Mouse (Mus musculus) ovary, postnatal 14 days (tissue): Measurements from ENCODE around the gene Crybb1.

Experiments
- DNase-seq: peaks from one replicate; pipeline ENCODE4 v3.0.0; 2022; ENCODE audit warnings: low spot score

Crybb1 gene

GRCm38 (mm10) chr5:112237866-112238570 is 17.6 kb upstream of the Crybb1 start:
- DNase-seq = no peak

GRCm38 (mm10) chr5:112238781-112239482 is 16.7 kb upstream of the Crybb1 start:
- DNase-seq = no peak

DNA sequence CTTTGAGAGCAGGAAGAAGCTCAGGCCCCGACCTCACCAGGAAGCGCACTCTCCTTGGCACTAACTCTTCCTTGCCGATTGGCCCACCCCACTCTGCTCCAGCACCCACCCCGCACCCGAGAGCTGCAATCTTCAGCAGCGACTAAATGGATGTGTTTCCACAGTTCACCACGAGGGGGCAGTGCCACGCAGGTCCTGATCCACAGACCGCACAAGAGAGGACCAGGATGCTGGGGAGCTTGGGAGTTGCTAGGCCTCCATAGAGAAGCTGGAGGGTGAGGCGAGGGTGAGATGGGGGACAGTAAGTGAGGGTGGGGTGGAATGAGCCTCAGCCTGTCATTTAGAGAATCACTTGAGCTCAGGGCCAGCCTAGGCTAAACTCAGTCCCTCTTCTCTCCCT is 14.9 kb upstream of the Crybb1 start:
- DNase-seq = peak; percentile 90

GRCm38 (mm10) chr5:112241849-112242248 is 13.8 kb upstream of the Crybb1 start:
- DNase-seq = no peak

DNA sequence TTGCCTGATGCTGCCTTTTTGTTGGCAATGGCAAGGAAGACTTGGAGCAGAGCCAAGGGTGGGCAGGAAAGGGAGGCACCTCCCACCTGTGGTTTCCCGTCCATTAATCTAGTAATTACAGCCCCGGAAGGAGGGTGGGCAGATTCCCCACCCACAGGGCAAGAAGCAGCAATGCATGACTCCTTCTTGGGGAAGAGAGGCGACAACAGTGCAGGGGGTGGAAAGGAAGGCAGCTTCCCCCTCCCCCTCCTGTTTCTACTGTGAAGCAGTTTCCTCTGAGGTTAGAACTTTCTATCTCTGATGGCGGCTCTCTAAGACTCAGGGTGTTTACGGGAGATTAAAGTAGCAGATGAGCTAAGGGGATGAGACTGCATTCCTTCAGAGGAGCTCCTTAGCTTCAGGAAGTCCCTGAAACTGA is 13.2 kb upstream of the Crybb1 start:
- peak; percentile 29 for DNase-seq

- DNase-seq = no peak
These were observed 12.6 kb upstream of the Crybb1 start for GRCm38 (mm10) chr5:112243041-112243440.

DNA sequence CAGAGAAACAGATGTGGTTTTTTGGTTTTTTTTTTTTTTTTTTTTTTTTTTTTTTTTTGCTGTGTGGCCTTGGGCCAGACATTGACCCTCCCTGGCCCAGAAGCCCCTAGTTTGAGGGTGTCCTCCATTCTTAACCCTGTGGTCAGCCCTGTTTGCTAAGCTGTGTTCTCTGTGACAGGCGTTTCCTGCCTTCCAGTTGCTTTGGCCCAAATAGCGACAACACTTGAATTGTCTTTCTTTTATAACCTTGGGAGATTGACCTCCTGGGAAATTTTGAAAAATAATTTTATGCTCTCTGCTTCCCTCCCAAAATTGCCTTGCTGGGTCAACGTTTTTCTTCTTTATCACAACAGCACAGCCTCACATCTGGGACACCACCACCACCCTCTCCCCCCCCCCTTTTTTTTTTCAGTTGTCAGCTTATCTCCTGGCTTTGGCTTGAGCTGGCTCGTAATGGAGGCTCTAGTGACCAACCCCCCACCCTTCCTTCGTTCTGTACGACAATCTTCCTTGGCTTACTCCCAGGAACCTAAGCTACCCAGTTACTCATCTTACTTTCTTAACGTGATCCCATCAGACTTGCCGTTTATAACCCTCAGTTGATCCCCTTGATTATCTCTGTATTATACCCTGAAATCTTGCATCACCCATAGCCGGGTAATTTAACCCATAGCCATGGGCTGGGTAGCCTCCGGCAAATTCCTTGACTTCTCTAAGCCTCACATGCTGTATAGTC is 11.9 kb upstream of the Crybb1 start:
- no peak for DNase-seq

GRCm38 (mm10) chr5:112244275-112244562 is 11.4 kb upstream of the Crybb1 start:
- no peak for DNase-seq

DNA sequence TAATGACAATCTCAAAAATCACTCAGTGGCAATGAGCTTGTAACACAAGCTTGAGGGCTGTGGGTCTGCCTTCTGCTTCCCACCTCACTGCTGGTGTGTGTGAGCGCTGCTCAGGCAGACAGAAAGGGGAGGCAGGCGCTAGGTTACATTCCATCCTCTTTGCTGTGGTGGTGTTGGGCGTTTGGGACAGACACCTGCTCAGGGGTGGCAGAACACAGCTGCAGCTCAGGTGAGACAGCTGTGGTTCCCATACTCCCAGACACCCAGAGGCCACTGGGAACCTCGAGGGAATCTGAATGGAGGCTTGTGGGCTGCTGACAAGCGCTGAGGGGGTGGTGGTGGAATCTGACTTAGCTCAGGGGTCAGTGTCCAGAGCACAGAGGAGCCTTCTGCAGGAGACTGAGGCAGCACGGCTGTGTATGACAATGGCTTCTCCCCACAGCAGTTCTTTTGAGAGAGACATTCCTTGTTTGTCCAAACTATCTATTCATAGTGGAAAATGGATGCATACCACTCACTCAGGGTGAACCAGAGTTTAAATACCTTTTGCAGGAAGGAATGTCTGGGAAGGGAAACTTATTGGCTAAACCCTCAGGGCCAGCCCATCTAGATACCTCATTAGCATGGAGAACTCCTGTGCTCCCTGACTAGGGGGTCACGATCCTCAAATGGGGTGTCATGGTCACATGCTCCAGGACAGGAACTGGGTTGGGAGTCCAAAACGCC is 10.6 kb upstream of the Crybb1 start:
- DNase-seq = no peak

GRCm38 (mm10) chr5:112247399-112247798 is 8.2 kb upstream of the Crybb1 start:
- no peak for DNase-seq

GRCm38 (mm10) chr5:112249106-112249505 is 6.5 kb upstream of the Crybb1 start:
- no peak for DNase-seq

- no peak for DNase-seq
These were observed 3.2 kb upstream of the Crybb1 start, which contains the start of gene Cryba4 for GRCm38 (mm10) chr5:112252400-112252799. TSS of gene Cryba4 (minus strand) at chr5:112252518.

DNA sequence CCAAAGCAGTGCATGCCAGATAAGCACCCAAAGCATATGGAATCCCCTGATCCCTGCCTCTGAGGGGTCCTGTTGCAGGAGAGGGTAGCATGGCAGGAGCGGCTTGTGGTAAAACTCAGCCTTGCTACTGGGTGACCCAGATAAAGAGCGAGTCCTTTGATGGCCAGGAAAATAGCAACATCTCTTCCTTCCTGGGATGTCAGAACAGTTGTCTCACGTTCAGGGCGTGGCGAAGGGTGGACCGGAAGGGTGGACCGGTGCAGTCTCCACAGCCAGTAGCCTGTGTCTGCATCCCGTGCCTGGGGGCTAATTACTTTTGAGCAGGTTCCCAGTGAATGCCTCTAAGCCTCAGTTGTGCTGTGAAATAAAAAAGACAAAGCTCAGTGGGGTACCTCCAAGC is 2.4 kb upstream of the Crybb1 start:
- no peak for DNase-seq

DNA sequence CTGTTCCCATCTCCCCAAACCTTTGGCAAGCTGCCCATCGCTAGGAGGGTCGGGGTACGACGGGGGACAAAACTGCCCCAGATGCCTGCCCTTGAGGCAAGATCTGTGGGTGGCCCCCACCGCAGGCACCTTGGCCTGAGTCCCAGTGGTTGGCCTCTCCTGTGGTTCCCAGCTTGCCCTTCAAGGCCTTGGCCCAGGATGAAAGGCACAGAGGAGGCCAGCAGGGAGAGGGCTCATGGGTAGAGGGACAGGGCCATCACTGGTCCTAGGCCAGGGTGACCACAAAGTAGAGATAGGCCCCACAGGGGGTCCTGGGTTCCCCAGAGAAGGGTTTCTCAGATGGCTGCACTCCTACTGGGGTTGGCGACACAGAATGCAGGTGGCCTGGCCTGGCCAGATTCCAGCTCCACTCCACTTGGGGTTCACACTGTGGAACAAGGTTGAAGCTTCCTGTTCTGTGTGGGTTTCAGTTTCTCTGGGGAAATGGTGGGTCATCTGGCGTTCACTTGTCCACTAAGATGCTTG is 1.3 kb upstream of the Crybb1 start:
- peak; percentile 51 for DNase-seq

DNA sequence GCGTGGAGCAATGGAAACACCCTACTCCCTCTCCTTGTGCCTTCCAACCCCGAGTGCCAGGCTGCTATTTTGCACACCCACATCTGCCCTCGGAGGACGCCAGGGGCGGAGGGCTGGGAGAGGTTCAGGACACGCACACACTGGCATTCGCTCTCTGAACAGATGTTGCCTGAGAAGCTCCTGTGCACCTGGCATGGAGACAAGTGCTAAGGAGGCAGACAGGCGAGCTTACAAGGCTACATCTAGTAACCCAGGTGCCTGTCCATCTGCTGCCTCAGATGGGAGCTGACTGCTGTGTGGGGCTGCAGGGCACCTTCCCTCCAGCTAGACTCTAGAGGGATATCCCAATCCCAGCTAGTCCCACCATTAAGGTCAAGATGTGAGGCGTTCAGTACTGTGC is 842 bp downstream of the Crybb1 start:
- DNase-seq = no peak

DNA sequence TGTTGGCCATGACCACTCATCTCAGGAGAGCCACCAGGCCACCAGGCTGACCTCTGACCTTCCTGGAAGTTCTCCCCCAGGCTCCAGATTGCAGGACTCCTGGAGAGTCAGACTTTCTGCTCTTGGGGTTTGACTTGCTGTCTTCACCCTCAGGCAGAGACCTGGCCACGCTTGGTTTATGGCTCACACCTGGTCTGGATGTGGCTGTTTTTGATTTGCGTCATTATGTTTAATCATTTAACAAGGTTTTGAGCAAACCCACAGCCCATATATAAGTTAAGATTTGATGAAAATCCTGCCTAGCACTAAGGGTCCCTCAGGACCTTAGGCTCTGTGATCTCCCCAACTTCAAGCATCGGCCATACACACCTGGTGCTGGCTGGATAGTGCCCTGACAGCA is 2.3 kb downstream of the Crybb1 start:
- no peak for DNase-seq

DNA sequence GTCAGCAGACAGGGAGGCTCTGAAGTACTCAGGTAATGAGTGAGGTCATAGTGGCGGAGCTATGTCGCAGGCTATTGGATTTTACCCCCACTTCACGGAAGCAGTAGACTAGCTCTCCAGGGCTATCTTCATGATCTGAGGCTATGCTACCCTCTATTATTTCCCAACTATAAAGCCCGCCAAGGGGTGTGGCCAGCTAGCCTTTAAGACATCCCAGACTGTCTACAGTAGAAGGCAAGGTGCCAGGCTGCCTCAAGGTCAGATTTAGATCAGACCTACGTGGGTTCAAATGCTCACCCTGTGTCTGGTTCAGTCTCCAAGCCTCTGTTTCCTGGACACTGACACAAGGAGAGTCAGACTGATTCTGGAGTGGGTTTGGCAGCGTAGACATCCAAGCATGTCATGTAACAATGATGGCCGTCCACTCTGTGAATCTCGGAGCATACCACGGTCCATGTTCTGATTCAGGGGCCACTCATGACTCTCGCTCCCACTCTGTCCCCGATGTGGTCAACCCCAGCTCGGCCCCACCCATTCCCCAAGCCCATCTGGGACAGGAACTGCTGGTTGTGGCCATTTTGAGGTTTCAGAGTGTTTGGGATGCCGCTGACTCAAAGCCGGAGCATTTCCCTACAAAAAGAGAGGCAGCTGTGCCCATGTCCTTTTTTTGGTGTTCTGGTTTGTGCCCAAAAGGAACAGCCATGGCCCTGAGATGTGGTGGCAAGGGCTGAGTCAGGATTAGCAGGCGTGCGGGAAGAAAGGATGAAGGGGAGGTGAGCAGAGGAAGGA is 4.4 kb downstream of the Crybb1 start:
- no peak for DNase-seq

DNA sequence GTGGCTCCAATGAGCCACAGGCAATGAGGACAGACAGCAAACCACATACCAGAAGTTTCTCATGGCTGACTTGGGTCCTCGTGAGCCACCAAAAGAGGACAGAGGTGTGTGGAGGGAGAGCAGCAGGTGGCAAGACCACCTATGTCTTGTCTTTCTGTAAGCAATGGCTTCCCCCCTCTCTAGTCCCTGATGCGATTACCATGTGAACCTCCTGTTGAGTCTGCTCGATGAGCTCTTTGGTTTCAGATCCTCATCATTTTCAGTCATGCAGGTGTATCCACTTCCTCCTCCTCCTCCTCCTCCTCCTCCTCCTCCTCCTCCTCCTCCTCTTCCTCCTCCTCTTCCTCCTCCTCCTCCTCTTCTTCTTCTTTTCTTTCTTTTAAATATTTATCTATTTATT is 5.2 kb downstream of the Crybb1 start:
- no peak for DNase-seq

- DNase-seq = no peak
These were observed 8.5 kb downstream of the Crybb1 start for GRCm38 (mm10) chr5:112264099-112264498.

DNA sequence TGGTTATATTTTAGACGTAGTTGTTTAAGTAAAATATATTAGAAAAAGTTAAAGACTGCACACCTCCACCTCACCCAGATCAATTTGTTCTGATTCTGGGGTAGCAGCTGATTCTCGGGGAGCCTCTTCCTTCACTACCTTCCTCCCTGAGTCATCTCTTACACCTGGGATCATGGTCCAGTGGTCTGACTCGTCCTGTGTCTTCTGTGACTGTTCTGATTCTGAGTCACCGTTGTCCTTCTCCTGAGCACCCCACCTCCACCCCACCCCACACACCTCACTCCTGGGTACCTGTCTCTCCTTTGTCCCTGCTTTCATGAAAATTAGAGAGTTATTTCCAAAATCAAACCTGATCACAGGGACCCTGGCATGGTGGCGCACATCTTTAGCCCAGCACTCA is 9.5 kb downstream of the Crybb1 start:
- DNase-seq = no peak

- DNase-seq = no peak
These were observed 9.9 kb downstream of the Crybb1 start for GRCm38 (mm10) chr5:112265515-112265914.
